Mouse (Mus musculus) thymus, adult 2 months (tissue): ENCODE results near the gene Spsb1.

Experiments used
- CTCF ChIP-seq: fragments of 200-500 bp; IDR thresholded peaks from 2 replicates; pipeline ENCODE4 v1.5.1; 2012; ENCODE audit warnings: mild to moderate bottlenecking, control low read depth, low read length, moderate library complexity, borderline replicate concordance; ENCODE audit not compliant: control insufficient read depth, poor library complexity, insufficient read depth; ENCODE audit errors: extremely low read depth
- POLR2A ChIP-seq: fragments of 200-500 bp; IDR thresholded peaks from 2 replicates; pipeline ENCODE4 v1.6.1; 2012; ENCODE audit warnings: mild to moderate bottlenecking, low read length, control low read depth, moderate library complexity; ENCODE audit not compliant: control insufficient read depth, poor library complexity, insufficient read depth; ENCODE audit errors: extremely low read depth

- no peak for TF ChIP-seq CTCF
- no peak for TF ChIP-seq POLR2A
Measured at GRCm38 (mm10) chr4:149942831-149943741, 11.8 kb downstream of the Spsb1 start.
